Mouse (Mus musculus): ENCODE measurements around the gene Ugt1a6a.

DNA sequence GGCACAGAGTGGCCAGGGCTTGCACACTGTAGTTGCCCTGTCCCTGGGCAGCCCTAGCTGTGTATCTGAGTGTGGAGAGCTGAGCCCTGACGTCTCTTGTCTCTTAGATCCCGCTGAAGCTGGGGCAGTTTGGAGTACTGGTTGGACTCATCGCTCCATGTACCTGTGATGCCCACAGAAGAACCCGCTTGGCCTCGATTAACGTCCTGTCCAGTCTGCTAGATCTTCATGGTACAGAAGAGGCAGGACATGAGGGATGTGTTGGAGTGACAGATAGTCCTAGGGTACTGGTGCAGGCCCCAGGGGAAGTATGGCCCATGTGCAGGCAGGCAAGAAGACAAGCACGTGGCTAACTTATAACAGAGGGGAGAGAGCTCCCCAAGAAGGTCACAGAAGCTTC is 115.0 kb downstream of the Ugt1a6a start:
- TF ChIP-seq POLR2A (IDR thresholded peaks at IDR 0.05; ENCODE audit: control insufficient read depth in 1 of 2, insufficient read depth in 1 of 2, low read depth in 1 of 2, low read length in 2 of 2, poor library complexity in 1 of 2) (no peak), GABPA (IDR thresholded peaks at IDR 0.05; ENCODE audit: low read depth, low read length) (no peak), USF2 (IDR thresholded peaks at IDR 0.05; ENCODE audit: borderline replicate concordance in 1 of 2, insufficient read depth in 1 of 2, low read depth in 1 of 2, low read length in 2 of 2) (no peak), TAL1 (IDR thresholded peaks at IDR 0.05; ENCODE audit: low read length) (no peak), E2F4 (IDR thresholded peaks at IDR 0.05; ENCODE audit: borderline replicate concordance, low read depth, low read length) (no peak), BHLHE40 (IDR thresholded peaks at IDR 0.05; ENCODE audit: borderline replicate concordance, low read depth, low read length) (no peak), CTCF (IDR thresholded peaks at IDR 0.05 in 2 of 3, conservative IDR thresholded peaks at IDR 0.05 in 1 of 3; ENCODE audit: control insufficient read depth in 1 of 3, insufficient read depth in 1 of 3, low read depth in 2 of 3, low read length in 3 of 3, poor library complexity in 1 of 3, severe bottlenecking in 1 of 3) (no peak)
